Mouse (Mus musculus) midbrain, postnatal 0 days (tissue): ENCODE measurements around the gene Frmpd2. TPM values are rescaled to one million over a fixed set of nuclear protein-coding genes. Genes with fewer than 3 reads are reported as not detected.

Source experiments
- ATAC-seq: fragments of 200-750 bp; cut with Nextera tagmentation; 2 replicates; pipeline ENCODE4 v1.8.0; 2017; ENCODE audit warnings: moderate number of reproducible peaks, mild to moderate bottlenecking, moderate TSS enrichment, moderate library complexity; ENCODE audit not compliant: low FRiP score
- DNase-seq: peaks from one replicate; pipeline ENCODE4 v3.0.0-alpha.2; 2015; ENCODE audit warnings: low spot score
- H3K27ac ChIP-seq: fragments of 300-500 bp; sonication (generic); 2 replicates; pipeline ENCODE4 v1.5.1; 2014; ENCODE audit warnings: low read depth, mild to moderate bottlenecking, low read length, mixed read lengths
- H3K27me3 ChIP-seq: fragments of 300-500 bp; sonication (generic); 2 replicates; pipeline ENCODE4 v1.6.1; 2014; ENCODE audit warnings: low read length, control low read depth, mixed read lengths; ENCODE audit not compliant: insufficient read depth
- H3K36me3 ChIP-seq: fragments of 300-500 bp; sonication (generic); 2 replicates; pipeline ENCODE4 v1.6.1; 2014; ENCODE audit warnings: low read length, control low read depth, mixed read lengths; ENCODE audit not compliant: insufficient read depth
- H3K4me1 ChIP-seq: fragments of 300-500 bp; sonication (generic); 2 replicates; pipeline ENCODE4 v1.6.1; 2014; ENCODE audit warnings: mild to moderate bottlenecking, control low read depth, antibody characterized with exemption, low read length, mixed read lengths; ENCODE audit not compliant: insufficient read depth
- H3K4me2 ChIP-seq: fragments of 300-500 bp; sonication (generic); 2 replicates; pipeline ENCODE4 v1.6.1; 2014; ENCODE audit warnings: low read depth, mild to moderate bottlenecking, low read length, mixed read lengths; ENCODE audit not compliant: poor library complexity, severe bottlenecking
- H3K4me3 ChIP-seq: fragments of 300-500 bp; sonication (generic); 2 replicates; pipeline ENCODE4 v1.5.1; 2014; ENCODE audit warnings: low read depth, mild to moderate bottlenecking, low read length, moderate library complexity
- H3K9ac ChIP-seq: fragments of 300-500 bp; sonication (generic); replicated peaks from 2 replicates; pipeline ENCODE4 v1.6.1; 2014; ENCODE audit warnings: mild to moderate bottlenecking, low read length, moderate library complexity, mixed read lengths; ENCODE audit not compliant: poor library complexity, severe bottlenecking
- H3K9me3 ChIP-seq: fragments of 300-500 bp; sonication (generic); 2 replicates; pipeline ENCODE4 v1.6.1; 2016; ENCODE audit warnings: low read length, control low read depth
- CTCF ChIP-seq: IDR thresholded peaks from 2 replicates; pipeline ENCODE4 v1.5.1; 2016; ENCODE audit warnings: antibody characterized with exemption, mild to moderate bottlenecking
- WGBS: fragments of 180-500 bp; shearing (Covaris S2); extraction: QIAGEN DNeasy Blood & Tissue Kit; methylation state at CpG from one replicate; pipeline ENCODE4 v1.1.7; 2014; 5-methylcytosine and 5-hydroxymethylcytosine counted together
- polyA plus RNA-seq: library from polyadenylated mRNA; unstranded; fragments of >200 nt; fragmentation: Nextera tagmentation; extraction: Ambion mirVana; gene quantifications from 2 replicates; pipeline ENCODE4 v1.2.1, GENCODE M21; 2015
- total RNA-seq: library from RNA; depleted of rRNA; stranded (reverse); fragments of >200 nt; gene quantifications from 2 replicates; pipeline ENCODE4 v1.2.3, GENCODE M21; 2014

Gene Frmpd2
- total and polyA plus RNA-seq, 2 experiments from 2014 or later = 0.71 to 0.73 TPM

DNA sequence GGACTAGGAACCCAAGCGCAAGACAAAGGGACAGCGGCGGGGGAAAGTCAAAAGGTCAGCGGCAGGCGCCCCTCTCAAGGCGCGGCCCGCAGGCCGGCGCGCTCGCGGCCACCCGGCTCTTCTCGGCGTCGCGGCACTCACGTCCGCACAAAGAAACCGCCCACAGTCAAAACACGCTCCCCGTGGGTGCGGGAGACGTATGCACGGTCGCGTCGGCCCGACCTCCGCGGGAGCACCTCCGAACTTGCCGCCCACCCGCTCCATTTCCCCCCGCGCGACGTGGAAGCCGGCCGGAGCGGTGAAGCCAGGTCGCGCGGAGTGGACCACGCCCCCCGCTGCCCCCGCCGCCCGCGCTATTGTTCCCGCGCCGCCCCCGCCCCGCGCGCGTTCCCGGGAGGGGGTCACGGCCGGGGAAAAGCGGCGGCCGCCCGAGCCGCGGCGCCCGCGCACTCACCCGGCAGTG, 24.9 kb upstream of the Frmpd2 start:
- Histone ChIP-seq H3K27me3 (no peaks in the 10 kb centered on the region), H3K4me2 (peak overlapping the region; percentile 51), H3K27ac (peak overlapping the region; percentile 87), H3K9me3 (no peaks in the 10 kb centered on the region), H3K4me3 (peak overlapping the region; percentile 94), H3K36me3 (no peaks in the 10 kb centered on the region), H3K9ac (peak overlapping the region; percentile 89), H3K4me1 (peaks cover 3% of the 10 kb centered on the region; the same call in 1 of the 2 replicates)
- DNase-seq = no peak
- no peak; the same call in 1 of the 2 replicates for ATAC-seq
- WGBS = 0% methylated on average over 46 of the region's 72 CpGs
- TF ChIP-seq CTCF = no peak

GRCm38 (mm10) chr14:33447027-33447569, 24.4 kb upstream of the Frmpd2 start, which contains the start of gene Mapk8:
Mapk8 (minus strand) TSS chr14:33447158.
- H3K27ac ChIP-seq = peak within 1 kb of the TSS; percentile 87
- peak; percentile 44 for TF ChIP-seq CTCF
- ATAC-seq = peak; percentile 98
- H3K9ac ChIP-seq = peak within 1 kb of the TSS; percentile 89
- under 1% methylated on average over 32 of the region's 70 CpGs for WGBS
- no peaks in the 10 kb centered on the region for H3K36me3 ChIP-seq
- H3K4me3 ChIP-seq = peak within 1 kb of the TSS; percentile 94
- no peaks in the 10 kb centered on the region for H3K9me3 ChIP-seq
- peak within 1 kb of the TSS; percentile 51 for H3K4me2 ChIP-seq
- peaks cover 3% of the 10 kb centered on the region; the same call in 1 of the 2 replicates for H3K4me1 ChIP-seq
- DNase-seq = peak; percentile 96
- no peaks in the 10 kb centered on the region for H3K27me3 ChIP-seq

GRCm38 (mm10) chr14:33448276-33448675, 23.2 kb upstream of the Frmpd2 start:
- 81% methylated on average over 4 of the region's 4 CpGs for WGBS
- TF ChIP-seq CTCF = no peak
- H3K4me3 ChIP-seq = no peak overlapping the region
- H3K4me1 ChIP-seq = peaks cover 3% of the 10 kb centered on the region; the same call in 1 of the 2 replicates
- no peaks in the 10 kb centered on the region for H3K27me3 ChIP-seq
- H3K9ac ChIP-seq = no peak overlapping the region
- DNase-seq (no peak), ATAC-seq (no peak)
- no peak overlapping the region for H3K4me2 ChIP-seq
- no peak overlapping the region for H3K27ac ChIP-seq
- H3K36me3 ChIP-seq = no peaks in the 10 kb centered on the region
- no peaks in the 10 kb centered on the region for H3K9me3 ChIP-seq

GRCm38 (mm10) chr14:33449296-33449840, 22.1 kb upstream of the Frmpd2 start:
- H3K27ac ChIP-seq = no peak overlapping the region
- peaks cover 3% of the 10 kb centered on the region; the same call in 1 of the 2 replicates for H3K4me1 ChIP-seq
- DNase-seq (no peak), ATAC-seq (no peak)
- no peaks in the 10 kb centered on the region for H3K9me3 ChIP-seq
- H3K27me3 ChIP-seq = no peaks in the 10 kb centered on the region
- no peak overlapping the region for H3K4me2 ChIP-seq
- no peak overlapping the region for H3K9ac ChIP-seq
- no peak for TF ChIP-seq CTCF
- H3K4me3 ChIP-seq = no peak overlapping the region
- 90% methylated on average over 2 of the region's 2 CpGs for WGBS
- H3K36me3 ChIP-seq = no peaks in the 10 kb centered on the region

DNA sequence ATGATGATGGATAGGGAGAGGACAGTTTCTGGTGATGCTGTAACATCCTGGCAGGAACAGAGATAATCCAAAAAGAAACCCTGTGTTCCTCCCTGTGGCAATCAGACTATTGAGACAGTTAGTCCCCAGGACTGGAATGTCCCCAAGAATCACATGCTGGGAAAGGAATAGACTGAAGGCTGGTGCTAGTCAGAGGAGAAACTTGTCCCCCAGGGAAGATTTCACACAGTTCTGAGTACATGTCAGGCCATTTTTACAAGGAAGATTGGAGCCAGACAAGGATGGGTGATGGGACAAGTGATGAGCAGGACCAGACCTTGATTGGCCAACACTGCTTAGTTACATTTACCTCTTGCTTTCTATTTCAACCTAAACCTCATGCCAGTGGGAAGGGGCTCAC, 21.2 kb upstream of the Frmpd2 start:
- no peaks in the 10 kb centered on the region for H3K27me3 ChIP-seq
- no peaks in the 10 kb centered on the region for H3K36me3 ChIP-seq
- no peak for TF ChIP-seq CTCF
- no peaks in the 10 kb centered on the region for H3K9me3 ChIP-seq
- DNase-seq (no peak), ATAC-seq (no peak)
- no peak overlapping the region for H3K4me3 ChIP-seq
- H3K4me1 ChIP-seq = peaks cover under 1% of the 10 kb centered on the region; the same call in 1 of the 2 replicates
- H3K4me2 ChIP-seq = no peak overlapping the region
- H3K27ac ChIP-seq = no peak overlapping the region
- no peak overlapping the region for H3K9ac ChIP-seq

DNA sequence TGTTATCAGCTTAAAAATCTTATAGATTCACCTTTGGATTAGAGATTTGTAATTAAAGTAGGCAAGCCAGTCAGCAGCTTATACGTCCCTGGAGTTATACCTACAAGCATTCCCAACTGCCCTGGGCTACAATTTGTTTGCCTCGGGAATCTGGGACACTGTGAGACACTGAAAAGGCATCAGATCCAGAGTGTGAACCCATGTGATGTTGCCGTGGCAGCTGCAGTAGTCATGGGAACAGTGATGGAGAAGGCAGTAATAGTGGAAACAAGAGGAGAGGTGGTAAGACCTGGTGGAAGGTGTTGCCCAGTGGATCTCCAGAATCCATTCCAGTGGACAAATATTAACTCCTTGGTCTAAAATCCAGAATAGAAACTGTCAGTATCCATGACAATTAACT, 7.8 kb upstream of the Frmpd2 start:
- no peaks in the 10 kb centered on the region for H3K36me3 ChIP-seq

More for the DNA sequence above, 7.8 kb upstream of the Frmpd2 start:
- no peaks in the 10 kb centered on the region for H3K4me1 ChIP-seq
- no peak overlapping the region for H3K27ac ChIP-seq
- ATAC-seq = peak; percentile 75; the same call in 1 of the 2 replicates
- TF ChIP-seq CTCF = no peak
- H3K4me2 ChIP-seq = no peak overlapping the region
- no peaks in the 10 kb centered on the region for H3K27me3 ChIP-seq
- no peak overlapping the region for H3K9ac ChIP-seq
- peak; percentile 30 for DNase-seq
- no peak overlapping the region for H3K4me3 ChIP-seq
- no peaks in the 10 kb centered on the region for H3K9me3 ChIP-seq
- 52% methylated on average over 3 of the region's 3 CpGs for WGBS
